Mouse (Mus musculus): ENCODE measurements around the gene Sgsm2. TPM values are rescaled to one million over a fixed set of nuclear protein-coding genes. Genes with fewer than 3 reads are reported as not detected.
A peak's percentile ranks its signal among the peaks of the same experiment; 100 is the strongest.

Gene Sgsm2
- total and polyA plus RNA-seq, 3 experiments, result 5.1 to 8.3 (median 5.3) TPM

DNA sequence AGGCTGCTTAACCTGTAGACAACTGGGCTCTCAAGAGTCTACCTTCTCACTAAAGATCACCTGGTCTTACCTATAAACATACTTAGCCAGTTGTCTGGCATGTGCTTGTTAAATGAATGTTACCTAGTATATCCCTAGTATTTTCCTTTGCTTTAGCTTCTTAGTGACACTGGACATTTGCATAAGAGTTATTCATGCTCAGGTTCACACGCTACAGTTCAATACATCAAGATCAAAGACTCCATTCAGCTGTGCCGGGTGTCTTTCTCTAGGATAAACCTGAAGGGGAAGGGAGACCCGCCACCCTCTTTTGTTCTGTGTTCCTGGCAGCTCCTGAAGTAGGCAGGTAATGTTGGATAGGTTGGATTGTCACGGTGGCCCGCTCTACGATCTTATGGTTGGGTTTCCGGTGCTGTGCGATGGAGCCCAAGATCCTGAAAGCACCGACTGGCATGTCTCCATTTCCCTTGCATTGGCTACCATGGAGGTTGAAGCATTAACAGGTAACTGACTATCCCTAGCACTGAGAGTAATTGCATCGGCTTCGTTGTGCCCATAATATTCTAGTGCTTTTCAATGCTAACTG lies 67.8 kb downstream of the Sgsm2 start:
- TF ChIP-seq EP300 (IDR thresholded peaks at IDR 0.05; ENCODE audit: insufficient read depth, low read depth, low read length), result no peak
- no peak for TF ChIP-seq POLR2A (IDR thresholded peaks at IDR 0.05; ENCODE audit: insufficient read depth, low read depth, low read length)
- TF ChIP-seq CTCF (IDR thresholded peaks at IDR 0.05), result no peak
- H3K27ac ChIP-seq, result peak overlapping the region; percentile 98
- peaks cover 14% of the 10 kb centered on the region for H3K4me1 ChIP-seq (ENCODE audit: control insufficient read depth, insufficient read depth, low read length)
- no peaks in the 10 kb centered on the region for H3K79me2 ChIP-seq (replicated peaks; ENCODE audit: control insufficient read depth, insufficient read depth, low read length)
- no peaks in the 10 kb centered on the region for H3K36me3 ChIP-seq (ENCODE audit: control insufficient read depth, insufficient read depth, low read length)
- no peak overlapping the region for H3K9ac ChIP-seq (ENCODE audit: low read depth, low read length)
- H3K4me3 ChIP-seq, result peak overlapping the region; percentile 99; the same call in 1 of the 2 replicates
- H3K27me3 ChIP-seq (ENCODE audit: control insufficient read depth, insufficient read depth, low read length), result no peaks in the 10 kb centered on the region
- intact Hi-C loops (cut with DNase I), result loop anchor here (2.0 kb wide), 1 partner anchor 16 kb away; no protein-coding TSS in a partner anchor
- 39% methylated on average over 11 of the region's 11 CpGs for WGBS
- DNase-seq, result peak in 1 of 2 experiments; percentile 28

DNA sequence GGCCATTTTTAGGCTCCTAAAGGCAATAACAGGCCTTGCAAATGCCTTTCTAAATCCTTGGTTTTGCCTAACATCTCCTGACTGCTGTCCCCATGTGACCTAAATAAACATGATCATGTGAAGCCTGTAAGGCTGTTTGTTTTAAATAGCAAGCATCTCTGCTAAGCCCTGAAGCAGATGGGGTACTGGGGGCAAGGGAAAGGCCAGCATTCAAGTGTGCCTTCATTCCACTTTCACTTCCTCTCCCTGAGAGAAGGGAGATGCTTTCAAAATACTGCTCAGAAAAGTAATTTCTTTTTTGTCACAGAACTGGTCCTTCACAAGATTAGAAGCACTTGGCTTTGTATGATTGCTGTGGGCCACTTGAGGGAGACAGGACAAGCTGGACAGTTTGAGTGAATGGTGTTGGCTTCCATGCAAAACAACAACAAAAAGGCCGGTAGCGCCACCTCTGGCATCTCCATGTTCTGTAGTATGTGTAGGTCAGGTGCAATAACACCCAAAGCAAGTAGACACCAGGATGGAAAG lies 68.4 kb downstream of the Sgsm2 start:
- no peak overlapping the region for H3K9ac ChIP-seq (ENCODE audit: low read depth, low read length)
- intact Hi-C loops (cut with DNase I), result loop anchor here (2.0 kb wide), 1 partner anchor 16 kb away; no protein-coding TSS in a partner anchor
- no peaks in the 10 kb centered on the region for H3K36me3 ChIP-seq (ENCODE audit: control insufficient read depth, insufficient read depth, low read length)
- H3K79me2 ChIP-seq (replicated peaks; ENCODE audit: control insufficient read depth, insufficient read depth, low read length), result no peaks in the 10 kb centered on the region
- peaks cover 8% of the 10 kb centered on the region for H3K4me1 ChIP-seq (ENCODE audit: control insufficient read depth, insufficient read depth, low read length)
- TF ChIP-seq CTCF (IDR thresholded peaks at IDR 0.05), result no peak
- no peak for TF ChIP-seq POLR2A (IDR thresholded peaks at IDR 0.05; ENCODE audit: insufficient read depth, low read depth, low read length)
- TF ChIP-seq EP300 (IDR thresholded peaks at IDR 0.05; ENCODE audit: insufficient read depth, low read depth, low read length), result no peak
- H3K27me3 ChIP-seq (ENCODE audit: control insufficient read depth, insufficient read depth, low read length), result no peaks in the 10 kb centered on the region
- H3K27ac ChIP-seq, result peak overlapping the region; percentile 3
- 44% methylated on average over 2 of the region's 2 CpGs for WGBS
- no peak overlapping the region for H3K4me3 ChIP-seq
- DNase-seq, result peak; percentile 24 to 37

DNA sequence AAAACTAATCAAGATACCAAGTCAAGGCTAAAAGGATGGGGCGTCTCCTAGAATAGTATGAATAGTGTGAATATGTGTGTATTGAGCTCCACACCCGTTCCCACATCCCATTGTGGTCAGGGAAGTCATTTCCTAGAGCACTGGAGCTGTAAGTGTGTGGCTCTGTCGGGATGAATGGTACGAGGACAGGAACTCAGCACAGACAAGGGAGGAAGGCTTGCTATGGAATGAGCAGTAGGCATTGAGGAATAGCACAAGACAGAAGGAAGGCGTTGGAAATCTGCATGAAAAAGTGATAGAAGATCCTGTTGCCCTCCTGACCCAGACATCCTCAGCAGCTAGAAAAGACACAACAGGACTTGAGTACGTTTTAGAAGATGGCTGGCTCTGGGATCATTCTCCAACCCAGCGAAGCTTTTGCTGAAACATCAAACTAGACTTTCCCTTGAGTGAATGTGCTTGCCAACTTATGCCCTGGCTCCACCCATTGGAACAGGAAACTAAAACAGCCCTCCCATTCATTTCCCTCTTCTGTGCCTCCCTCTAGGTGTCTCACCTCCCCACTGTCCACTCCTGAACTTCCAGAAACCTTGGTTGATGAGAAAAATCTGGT lies 69.0 kb downstream of the Sgsm2 start:
- H3K27ac ChIP-seq, result peak overlapping the region; percentile 3
- intact Hi-C loops (cut with DNase I), result loop anchor here (2.0 kb wide), 1 partner anchor 17 kb away; no protein-coding TSS in a partner anchor
- WGBS, result 54% methylated on average over 7 of the region's 7 CpGs
- H3K27me3 ChIP-seq (ENCODE audit: control insufficient read depth, insufficient read depth, low read length), result no peaks in the 10 kb centered on the region
- no peaks in the 10 kb centered on the region for H3K79me2 ChIP-seq (replicated peaks; ENCODE audit: control insufficient read depth, insufficient read depth, low read length)
- no peak overlapping the region for H3K4me3 ChIP-seq
- H3K9ac ChIP-seq (ENCODE audit: low read depth, low read length), result no peak overlapping the region
- DNase-seq, result peak; percentile 21 to 27
- no peaks in the 10 kb centered on the region for H3K36me3 ChIP-seq (ENCODE audit: control insufficient read depth, insufficient read depth, low read length)
- H3K4me1 ChIP-seq (ENCODE audit: control insufficient read depth, insufficient read depth, low read length), result peaks cover 5% of the 10 kb centered on the region
- TF ChIP-seq EP300 (IDR thresholded peaks at IDR 0.05; ENCODE audit: insufficient read depth, low read depth, low read length) (no peak), CTCF (IDR thresholded peaks at IDR 0.05) (no peak), POLR2A (IDR thresholded peaks at IDR 0.05; ENCODE audit: insufficient read depth, low read depth, low read length) (no peak)

DNA sequence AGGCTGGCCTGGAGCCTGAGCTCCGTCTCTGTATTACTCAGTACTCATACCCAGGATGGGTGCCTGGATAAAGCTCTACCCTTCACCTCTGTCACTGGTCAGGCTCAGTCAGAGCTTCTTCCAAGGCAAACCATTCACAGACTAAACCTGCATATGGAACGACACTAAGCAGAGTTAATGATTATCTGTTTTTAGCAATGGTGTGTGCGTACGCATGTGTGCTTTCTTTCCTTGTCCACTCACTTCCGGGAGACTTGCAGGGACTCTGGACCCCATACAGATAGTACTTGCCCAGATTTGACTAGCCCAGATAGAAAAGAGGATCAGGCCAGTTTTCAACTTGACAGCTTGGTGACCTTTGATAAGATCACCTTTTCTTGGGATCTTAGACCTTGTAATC lies 70.2 kb downstream of the Sgsm2 start:
- WGBS, result 81% methylated on average over 5 of the region's 5 CpGs
- no peaks in the 10 kb centered on the region for H3K27me3 ChIP-seq (ENCODE audit: control insufficient read depth, insufficient read depth, low read length)
- intact Hi-C loops (cut with DNase I), result no loop called here
- DNase-seq, result no peak
- no peaks in the 10 kb centered on the region for H3K79me2 ChIP-seq (replicated peaks; ENCODE audit: control insufficient read depth, insufficient read depth, low read length)
- H3K36me3 ChIP-seq (ENCODE audit: control insufficient read depth, insufficient read depth, low read length), result no peaks in the 10 kb centered on the region
- no peak overlapping the region for H3K9ac ChIP-seq (ENCODE audit: low read depth, low read length)
- H3K4me3 ChIP-seq, result no peak overlapping the region
- no peak overlapping the region for H3K27ac ChIP-seq
- H3K4me1 ChIP-seq (ENCODE audit: control insufficient read depth, insufficient read depth, low read length), result peaks cover 4% of the 10 kb centered on the region
- no peak for TF ChIP-seq EP300 (IDR thresholded peaks at IDR 0.05; ENCODE audit: insufficient read depth, low read depth, low read length)
- no peak for TF ChIP-seq POLR2A (IDR thresholded peaks at IDR 0.05; ENCODE audit: insufficient read depth, low read depth, low read length)
- TF ChIP-seq CTCF (IDR thresholded peaks at IDR 0.05), result no peak

DNA sequence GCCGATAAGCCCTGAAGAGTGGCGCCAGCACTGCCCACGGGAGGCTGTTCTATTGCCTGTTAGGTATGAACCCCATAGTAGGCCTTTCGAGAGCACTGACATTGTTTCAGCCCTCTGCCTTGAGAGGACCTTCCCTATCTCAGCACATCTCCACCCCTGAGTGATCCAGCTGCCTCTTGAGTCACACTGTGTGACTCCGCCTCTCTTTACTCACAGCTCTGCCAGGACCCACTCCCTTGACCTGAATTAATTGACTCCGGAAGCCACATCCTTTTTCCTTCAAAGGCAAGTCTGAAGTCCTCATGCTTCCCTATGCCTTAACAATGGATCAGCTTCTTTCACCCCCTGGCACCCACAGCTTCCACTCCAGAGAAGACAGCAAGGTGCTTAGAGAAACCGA lies 70.7 kb downstream of the Sgsm2 start:
- intact Hi-C loops (cut with DNase I), result no loop called here

More for the DNA sequence above, 70.7 kb downstream of the Sgsm2 start:
- Histone ChIP-seq H3K4me3 (no peak overlapping the region), H3K4me1 (ENCODE audit: control insufficient read depth, insufficient read depth, low read length) (peaks cover 4% of the 10 kb centered on the region), H3K79me2 (replicated peaks; ENCODE audit: control insufficient read depth, insufficient read depth, low read length) (no peaks in the 10 kb centered on the region), H3K9ac (ENCODE audit: low read depth, low read length) (no peak overlapping the region), H3K36me3 (ENCODE audit: control insufficient read depth, insufficient read depth, low read length) (no peaks in the 10 kb centered on the region), H3K27ac (no peak overlapping the region), H3K27me3 (ENCODE audit: control insufficient read depth, insufficient read depth, low read length) (no peaks in the 10 kb centered on the region)
- TF ChIP-seq EP300 (IDR thresholded peaks at IDR 0.05; ENCODE audit: insufficient read depth, low read depth, low read length) (no peak), POLR2A (IDR thresholded peaks at IDR 0.05; ENCODE audit: insufficient read depth, low read depth, low read length) (no peak), CTCF (IDR thresholded peaks at IDR 0.05) (no peak)
- 49% methylated on average over 7 of the region's 7 CpGs for WGBS
- DNase-seq, result peak; percentile 24 to 41
